Mouse (Mus musculus): ENCODE measurements around the gene Lclat1. TPM values are rescaled to one million over a fixed set of nuclear protein-coding genes. Genes with fewer than 3 reads are reported as not detected.

The Lclat1 gene
- polyA plus RNA-seq, 1 experiment: 20.4 TPM

DNA sequence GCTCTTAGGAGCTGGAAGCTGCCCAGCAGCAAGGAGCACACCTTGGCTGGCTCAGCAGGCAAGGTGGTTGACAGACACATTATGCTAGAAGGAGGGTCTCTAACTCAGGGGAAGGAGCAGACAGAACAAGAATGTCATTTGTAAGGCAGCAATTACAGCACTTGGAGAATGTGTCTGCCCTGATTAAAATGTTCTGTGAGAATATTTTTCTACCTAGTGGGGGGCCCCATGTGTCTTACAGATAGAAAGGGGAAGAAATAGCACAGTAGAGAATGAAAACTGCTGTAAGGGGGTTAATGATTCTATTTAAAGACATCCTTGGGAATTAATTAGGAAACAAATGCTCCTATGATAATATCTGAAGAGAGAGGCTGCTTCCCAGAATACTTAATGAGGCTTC, 117.7 kb downstream of the Lclat1 start:
- Histone ChIP-seq H3K27me3 (ENCODE audit: control insufficient read depth, insufficient read depth, insufficient read length) (no peaks in the 10 kb centered on the region), H3K79me3 (ENCODE audit: low read depth) (no peaks in the 10 kb centered on the region), H3ac (ENCODE audit: control insufficient read depth, insufficient read length, low read depth) (no peak overlapping the region), H3K4me3 (ENCODE audit: insufficient read depth, poor library complexity, severe bottlenecking) (no peak overlapping the region), H3K36me3 (ENCODE audit: control insufficient read depth, insufficient read depth) (peaks cover 1% of the 10 kb centered on the region), H3K79me2 (ENCODE audit: control insufficient read depth, insufficient read depth) (no peaks in the 10 kb centered on the region)
- TF ChIP-seq USF1 (IDR thresholded peaks at IDR 0.05; ENCODE audit: low read depth): no peak
- TF ChIP-seq MYOG (IDR thresholded peaks at IDR 0.05; ENCODE audit: control insufficient read depth, extremely low read depth, insufficient read length): no peak
- TF ChIP-seq CTCF (IDR thresholded peaks at IDR 0.05; ENCODE audit: control insufficient read depth, insufficient read depth, insufficient read length): no peak
- no peak for TF ChIP-seq MYOD1 (IDR thresholded peaks at IDR 0.05; ENCODE audit: control insufficient read depth, insufficient read length, low read depth)
- TF ChIP-seq MAX (IDR thresholded peaks at IDR 0.05): no peak
- TF ChIP-seq FOSL1 (IDR thresholded peaks at IDR 0.05; ENCODE audit: insufficient read depth, low read length, poor library complexity, severe bottlenecking): no peak
- no peak for TF ChIP-seq CEBPB (IDR thresholded peaks at IDR 0.05; ENCODE audit: low read depth)

DNA sequence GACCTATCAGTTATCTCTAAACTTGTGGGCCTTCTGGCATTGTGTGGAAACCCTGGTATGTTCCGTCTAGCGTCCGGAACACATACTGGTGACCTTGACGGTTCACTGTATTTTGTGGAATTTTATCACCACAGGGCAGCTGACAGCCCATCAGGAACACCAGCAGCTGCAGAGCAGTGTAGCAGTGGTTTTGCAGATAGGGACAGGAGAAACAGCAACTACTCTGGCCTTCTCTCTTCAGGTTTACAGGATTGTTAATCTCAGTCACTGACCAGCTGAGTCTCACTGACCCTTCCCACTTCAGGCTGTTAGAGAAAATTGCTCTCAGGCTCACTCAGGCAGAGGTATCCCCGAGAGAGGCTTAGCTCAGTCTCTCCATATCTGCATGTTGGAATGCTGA, 118.2 kb downstream of the Lclat1 start:
- Histone ChIP-seq H3K79me3 (ENCODE audit: low read depth) (no peaks in the 10 kb centered on the region), H3K4me3 (ENCODE audit: insufficient read depth, poor library complexity, severe bottlenecking) (no peak overlapping the region), H3ac (ENCODE audit: control insufficient read depth, insufficient read length, low read depth) (no peak overlapping the region), H3K27me3 (ENCODE audit: control insufficient read depth, insufficient read depth, insufficient read length) (no peaks in the 10 kb centered on the region), H3K36me3 (ENCODE audit: control insufficient read depth, insufficient read depth) (peaks cover 3% of the 10 kb centered on the region), H3K79me2 (ENCODE audit: control insufficient read depth, insufficient read depth) (no peaks in the 10 kb centered on the region)
- TF ChIP-seq CTCF (IDR thresholded peaks at IDR 0.05; ENCODE audit: control insufficient read depth, insufficient read depth, insufficient read length) (no peak), USF1 (IDR thresholded peaks at IDR 0.05; ENCODE audit: low read depth) (no peak), CEBPB (IDR thresholded peaks at IDR 0.05; ENCODE audit: low read depth) (no peak), FOSL1 (IDR thresholded peaks at IDR 0.05; ENCODE audit: insufficient read depth, low read length, poor library complexity, severe bottlenecking) (no peak), MYOD1 (IDR thresholded peaks at IDR 0.05; ENCODE audit: control insufficient read depth, insufficient read length, low read depth) (no peak), MAX (IDR thresholded peaks at IDR 0.05) (no peak), MYOG (IDR thresholded peaks at IDR 0.05; ENCODE audit: control insufficient read depth, extremely low read depth, insufficient read length) (no peak)

GRCm38 (mm10) chr17:73226595-73226994, 118.8 kb downstream of the Lclat1 start:
- Histone ChIP-seq H3K79me3 (ENCODE audit: low read depth) (no peaks in the 10 kb centered on the region), H3K4me3 (ENCODE audit: insufficient read depth, poor library complexity, severe bottlenecking) (no peak overlapping the region), H3ac (ENCODE audit: control insufficient read depth, insufficient read length, low read depth) (no peak overlapping the region), H3K36me3 (ENCODE audit: control insufficient read depth, insufficient read depth) (peaks cover 3% of the 10 kb centered on the region), H3K27me3 (ENCODE audit: control insufficient read depth, insufficient read depth, insufficient read length) (no peaks in the 10 kb centered on the region), H3K79me2 (ENCODE audit: control insufficient read depth, insufficient read depth) (no peaks in the 10 kb centered on the region)
- no peak for TF ChIP-seq MYOG (IDR thresholded peaks at IDR 0.05; ENCODE audit: control insufficient read depth, extremely low read depth, insufficient read length)

GRCm38 (mm10) chr17:73227361-73227760, 119.6 kb downstream of the Lclat1 start:
- Histone ChIP-seq H3K36me3 (ENCODE audit: control insufficient read depth, insufficient read depth) (peaks cover 3% of the 10 kb centered on the region), H3ac (ENCODE audit: control insufficient read depth, insufficient read length, low read depth) (no peak overlapping the region), H3K27me3 (ENCODE audit: control insufficient read depth, insufficient read depth, insufficient read length) (no peaks in the 10 kb centered on the region), H3K79me2 (ENCODE audit: control insufficient read depth, insufficient read depth) (no peaks in the 10 kb centered on the region), H3K79me3 (ENCODE audit: low read depth) (no peaks in the 10 kb centered on the region), H3K4me3 (ENCODE audit: insufficient read depth, poor library complexity, severe bottlenecking) (no peak overlapping the region)
- no peak for TF ChIP-seq MYOG (IDR thresholded peaks at IDR 0.05; ENCODE audit: control insufficient read depth, extremely low read depth, insufficient read length)
- no peak for TF ChIP-seq FOSL1 (IDR thresholded peaks at IDR 0.05; ENCODE audit: insufficient read depth, low read length, poor library complexity, severe bottlenecking)
- no peak for TF ChIP-seq CTCF (IDR thresholded peaks at IDR 0.05; ENCODE audit: control insufficient read depth, insufficient read depth, insufficient read length)
- no peak for TF ChIP-seq CEBPB (IDR thresholded peaks at IDR 0.05; ENCODE audit: low read depth)
- no peak for TF ChIP-seq MAX (IDR thresholded peaks at IDR 0.05)
- TF ChIP-seq USF1 (IDR thresholded peaks at IDR 0.05; ENCODE audit: low read depth): no peak
- no peak for TF ChIP-seq MYOD1 (IDR thresholded peaks at IDR 0.05; ENCODE audit: control insufficient read depth, insufficient read length, low read depth)

- Histone ChIP-seq H3K79me3 (ENCODE audit: low read depth) (no peaks in the 10 kb centered on the region), H3K27me3 (ENCODE audit: control insufficient read depth, insufficient read depth, insufficient read length) (no peaks in the 10 kb centered on the region), H3K79me2 (ENCODE audit: control insufficient read depth, insufficient read depth) (no peaks in the 10 kb centered on the region), H3K4me3 (ENCODE audit: insufficient read depth, poor library complexity, severe bottlenecking) (no peak overlapping the region), H3ac (ENCODE audit: control insufficient read depth, insufficient read length, low read depth) (no peak overlapping the region), H3K36me3 (ENCODE audit: control insufficient read depth, insufficient read depth) (peaks cover 3% of the 10 kb centered on the region)
- TF ChIP-seq USF1 (IDR thresholded peaks at IDR 0.05; ENCODE audit: low read depth) (no peak), CEBPB (IDR thresholded peaks at IDR 0.05; ENCODE audit: low read depth) (no peak), MYOD1 (IDR thresholded peaks at IDR 0.05; ENCODE audit: control insufficient read depth, insufficient read length, low read depth) (no peak), FOSL1 (IDR thresholded peaks at IDR 0.05; ENCODE audit: insufficient read depth, low read length, poor library complexity, severe bottlenecking) (no peak), MAX (IDR thresholded peaks at IDR 0.05) (no peak), MYOG (IDR thresholded peaks at IDR 0.05; ENCODE audit: control insufficient read depth, extremely low read depth, insufficient read length) (no peak), CTCF (IDR thresholded peaks at IDR 0.05; ENCODE audit: control insufficient read depth, insufficient read depth, insufficient read length) (no peak)
Observed at GRCm38 (mm10) chr17:73229445-73230155, 121.8 kb downstream of the Lclat1 start.

Data from C2C12 (cell line).